Comparison of ENCODE assay signal across 8 mouse cellular contexts in the genomic region with DNA sequence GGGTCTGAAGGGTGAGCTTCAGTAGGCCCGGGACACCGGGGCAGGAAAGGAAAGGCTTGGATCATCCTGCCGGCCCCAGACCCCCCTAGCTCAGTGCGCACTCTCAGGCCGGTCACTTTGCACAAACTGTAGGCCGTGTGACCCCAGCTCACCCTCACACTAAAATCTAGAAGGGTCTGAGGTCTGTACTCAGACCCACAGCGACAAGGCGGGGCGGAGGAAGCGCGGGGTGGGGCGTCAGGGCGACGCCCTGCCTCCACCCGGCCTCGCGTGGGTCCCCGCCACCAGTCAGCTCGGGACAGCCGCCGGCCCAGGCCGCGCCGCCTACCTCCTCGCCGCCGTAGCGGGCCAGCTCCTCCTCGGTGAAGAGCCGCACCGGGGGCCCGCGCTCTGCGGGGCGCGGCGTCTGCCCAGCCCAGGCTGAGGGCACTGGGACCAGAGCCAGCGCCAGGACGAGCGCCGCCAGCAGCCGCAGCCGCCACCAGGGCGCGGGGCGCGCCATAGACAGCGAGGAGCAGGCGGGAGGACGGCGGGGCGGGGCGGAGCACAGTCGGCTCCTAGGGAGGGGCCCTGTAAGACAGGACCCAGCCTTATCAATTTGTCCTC. TPM values are rescaled to one million over a fixed set of nuclear protein-coding genes. Genes with fewer than 3 reads are reported as not detected.
DNase-seq lines count a peak whose midpoint lies in the region; ATAC-seq and TF ChIP-seq lines count a peak whose summit lies in the region.

Nenf (minus strand) TSS at position 604 of the 606 bp plus-strand sequence.

- H3K4me2 ChIP-seq in embryonic facial prominence, embryonic 14.5 days (ENCODE audit: low read depth, low read length) = peak within 1 kb of the TSS; percentile 63
- peak within 1 kb of the TSS; percentile 69 for H3K4me2 ChIP-seq in limb, embryonic 15.5 days
- peak within 1 kb of the TSS; percentile 76 for H3K4me2 ChIP-seq in midbrain, embryonic 16.5 days (ENCODE audit: low read length)

- no peaks in the 10 kb centered on the region for H3K36me3 ChIP-seq in embryonic facial prominence, embryonic 14.5 days (ENCODE audit: control insufficient read depth, insufficient read depth, low read length)
- no peaks in the 10 kb centered on the region for H3K36me3 ChIP-seq in heart, adult 2 months (ENCODE audit: control insufficient read depth, insufficient read depth, low read length)
- H3K36me3 ChIP-seq in kidney, adult 2 months (ENCODE audit: control insufficient read depth, insufficient read depth, low read length) = no peaks in the 10 kb centered on the region
- H3K36me3 ChIP-seq in limb, embryonic 15.5 days = no peaks in the 10 kb centered on the region
- no peaks in the 10 kb centered on the region for H3K36me3 ChIP-seq in midbrain, embryonic 16.5 days (ENCODE audit: control insufficient read depth, insufficient read depth, low read length)

- DNase-seq in B cell, adult 2 months = peak; percentile 82 to 86
- DNase-seq in embryonic facial prominence, embryonic 14.5 days (ENCODE audit: low spot score) = peak; percentile 80
- DNase-seq in heart, adult 2 months = peak; percentile 88 to 90
- DNase-seq in kidney, adult 2 months = peak; percentile 81
- peak; percentile 81 for DNase-seq in spleen, postnatal 36 days (ENCODE audit: low spot score in 2 of 2)

- no peaks in the 10 kb centered on the region for H3K27me3 ChIP-seq in embryonic facial prominence, embryonic 14.5 days (replicated peaks; ENCODE audit: control insufficient read depth, insufficient read depth, low read length)
- no peaks in the 10 kb centered on the region for H3K27me3 ChIP-seq in heart, adult 2 months (ENCODE audit: control insufficient read depth, insufficient read depth, low read length)
- H3K27me3 ChIP-seq in kidney, adult 2 months (replicated peaks; ENCODE audit: control insufficient read depth, insufficient read depth, low read length) = no peaks in the 10 kb centered on the region
- no peaks in the 10 kb centered on the region for H3K27me3 ChIP-seq in limb, embryonic 15.5 days
- no peaks in the 10 kb centered on the region for H3K27me3 ChIP-seq in midbrain, embryonic 16.5 days (ENCODE audit: control insufficient read depth, insufficient read depth, low read depth, low read length)

- WGBS in bone marrow, adult 2 months = 2% methylated on average over 54 of the region's 54 CpGs
- WGBS in embryonic facial prominence, embryonic 14.5 days = 0% methylated on average over 11 of the region's 54 CpGs
- under 1% methylated on average over 54 of the region's 54 CpGs for WGBS in heart, adult 2 months
- under 1% methylated on average over 50 of the region's 54 CpGs for WGBS in kidney, adult 2 months
- WGBS in limb, embryonic 15.5 days = under 1% methylated on average over 49 of the region's 54 CpGs
- under 1% methylated on average over 48 of the region's 54 CpGs for WGBS in midbrain, embryonic 16.5 days

- no peak for TF ChIP-seq EP300 in heart, adult 2 months (IDR thresholded peaks at IDR 0.05; ENCODE audit: insufficient read depth, low read depth, low read length)

- ATAC-seq in embryonic facial prominence, embryonic 14.5 days (ENCODE audit: low read depth) = peak; percentile 93
- peak; percentile 84 for ATAC-seq in limb, embryonic 15.5 days (ENCODE audit: insufficient number of reproducible peaks, low FRiP score, low TSS enrichment, low read depth)
- peak; percentile 88 for ATAC-seq in midbrain, embryonic 16.5 days

- H3K9me3 ChIP-seq in embryonic facial prominence, embryonic 14.5 days (ENCODE audit: control insufficient read depth, low read length) = no peaks in the 10 kb centered on the region
- no peaks in the 10 kb centered on the region for H3K9me3 ChIP-seq in limb, embryonic 15.5 days
- H3K9me3 ChIP-seq in midbrain, embryonic 16.5 days (replicated peaks; ENCODE audit: control insufficient read depth, low read length, poor library complexity, severe bottlenecking) = no peaks in the 10 kb centered on the region

- TF ChIP-seq POLR2A in bone marrow, adult 2 months (IDR thresholded peaks at IDR 0.05; ENCODE audit: borderline replicate concordance, control insufficient read depth, low read depth, low read length) = peak; percentile 81; the same call in 1 of the 2 replicates
- no peak; the same call in 1 of the 2 replicates for TF ChIP-seq POLR2A in heart, adult 2 months (IDR thresholded peaks at IDR 0.05; ENCODE audit: insufficient read depth, low read depth, low read length)
- no peak for TF ChIP-seq POLR2A in kidney, adult 2 months (IDR thresholded peaks at IDR 0.05; ENCODE audit: low read depth, low read length)

- peaks cover 4% of the 10 kb centered on the region for H3K4me1 ChIP-seq in bone marrow, adult 2 months (ENCODE audit: control insufficient read depth, insufficient read depth, low read length)
- 0 out of 2 replicates have a peak, but pooled peaks cover 4% of the 10 kb centered on the region for H3K4me1 ChIP-seq in embryonic facial prominence, embryonic 14.5 days (ENCODE audit: control insufficient read depth, insufficient read depth, low read length)
- H3K4me1 ChIP-seq in heart, adult 2 months (ENCODE audit: control insufficient read depth, insufficient read depth, low read length) = peaks cover 4% of the 10 kb centered on the region
- peaks cover 3% of the 10 kb centered on the region; the same call in 1 of the 2 replicates for H3K4me1 ChIP-seq in kidney, adult 2 months (ENCODE audit: control insufficient read depth, insufficient read depth, low read length)
- peaks cover 20% of the 10 kb centered on the region for H3K4me1 ChIP-seq in limb, embryonic 15.5 days
- H3K4me1 ChIP-seq in midbrain, embryonic 16.5 days (ENCODE audit: control insufficient read depth, insufficient read depth, low read length) = peaks cover 7% of the 10 kb centered on the region; the same call in 1 of the 2 replicates

- peak within 1 kb of the TSS; percentile 91 for H3K9ac ChIP-seq in embryonic facial prominence, embryonic 14.5 days (ENCODE audit: low read depth, low read length)
- peak within 1 kb of the TSS; percentile 95 for H3K9ac ChIP-seq in heart, adult 2 months (ENCODE audit: low read depth, low read length)
- peak within 1 kb of the TSS; percentile 85 for H3K9ac ChIP-seq in limb, embryonic 15.5 days
- peak within 1 kb of the TSS; percentile 96 for H3K9ac ChIP-seq in midbrain, embryonic 16.5 days (ENCODE audit: low read depth, low read length)

- no peaks in the 10 kb centered on the region; the same call in none of the 2 replicates for H3K79me2 ChIP-seq in heart, adult 2 months (replicated peaks; ENCODE audit: control insufficient read depth, insufficient read depth, low read length)

- peak within 1 kb of the TSS; percentile 60 for H3K4me3 ChIP-seq in bone marrow, adult 2 months (replicated peaks; ENCODE audit: control insufficient read depth, low read depth, low read length)
- peak within 1 kb of the TSS; percentile 69 for H3K4me3 ChIP-seq in embryonic facial prominence, embryonic 14.5 days (ENCODE audit: low read depth, low read length)
- H3K4me3 ChIP-seq in heart, adult 2 months = peak within 1 kb of the TSS; percentile 83
- peak within 1 kb of the TSS; percentile 69 for H3K4me3 ChIP-seq in kidney, adult 2 months (ENCODE audit: insufficient read depth, low read depth, low read length)
- H3K4me3 ChIP-seq in limb, embryonic 15.5 days = peak within 1 kb of the TSS; percentile 77
- peak within 1 kb of the TSS; percentile 73 for H3K4me3 ChIP-seq in midbrain, embryonic 16.5 days (ENCODE audit: low read depth, low read length)

- no peak for TF ChIP-seq CTCF in bone marrow, adult 2 months (IDR thresholded peaks at IDR 0.05; ENCODE audit: control insufficient read depth, insufficient read depth, low read length)
- peak; percentile 65 for TF ChIP-seq CTCF in heart, adult 2 months (IDR thresholded peaks at IDR 0.05)
- TF ChIP-seq CTCF in kidney, adult 2 months (conservative IDR thresholded peaks at IDR 0.05; ENCODE audit: insufficient read depth, insufficient read length, low read depth, low read length) = 0 out of 2 replicates have a peak, but pooled peaks have one; percentile 18

- intact Hi-C loops in heart, adult 2 months (cut with DNase I) = loop anchor here (5.0 to 10.0 kb wide), 3 partner anchors 75 to 587 kb away; partner anchors contain the start of genes Lpgat1 and Slc30a1

- H3K27ac ChIP-seq in bone marrow, adult 2 months (ENCODE audit: control insufficient read depth, insufficient read depth, low read depth, low read length, poor library complexity) = peak within 1 kb of the TSS; percentile 87
- H3K27ac ChIP-seq in embryonic facial prominence, embryonic 14.5 days (replicated peaks; ENCODE audit: low read depth, low read length) = peak within 1 kb of the TSS; percentile 67
- H3K27ac ChIP-seq in heart, adult 2 months = peak within 1 kb of the TSS; percentile 98
- peak within 1 kb of the TSS; percentile 42 for H3K27ac ChIP-seq in kidney, adult 2 months (ENCODE audit: insufficient read depth, low read depth, low read length)
- peak within 1 kb of the TSS; percentile 85 for H3K27ac ChIP-seq in limb, embryonic 15.5 days
- H3K27ac ChIP-seq in midbrain, embryonic 16.5 days (ENCODE audit: low read length) = peak within 1 kb of the TSS; percentile 73

RNA-seq across cellular contexts. Expression of gene Nenf, which starts in this region (rescaled TPM):
- polyA plus RNA-seq in bone marrow, adult 2 months (2011; ENCODE audit: insufficient read depth, insufficient read length, low replicate concordance, missing spikeins) = 59.5 and 79.3 TPM in 2 replicates
- 138 and 141 TPM in 2 replicates for polyA plus RNA-seq in embryonic facial prominence, embryonic 14.5 days (2014; fragmentation: Nextera tagmentation; extraction: Ambion mirVana)
- total RNA-seq in heart, adult 2 months (2021) = 100 to 1,000 TPM in 1 of 2 experiments, 10 to 100 TPM in 1; 95.9 to 107 TPM
- 139 and 182 TPM in 2 replicates for polyA plus RNA-seq in heart, adult 2 months (2012; rRNA removed)
- 146 and 165 TPM in 2 replicates for polyA plus RNA-seq in kidney, adult 2 months (2012; rRNA removed)
- 111 and 112 TPM in 2 replicates for polyA plus RNA-seq in limb, embryonic 15.5 days (2015; fragmentation: Nextera tagmentation; extraction: Ambion mirVana)
- polyA plus RNA-seq in midbrain, embryonic 16.5 days (2015; fragmentation: Nextera tagmentation; extraction: Ambion mirVana) = 121 and 139 TPM in 2 replicates

Comparison
In these comparisons a context has a peak if more than half of its experiments do, and no peak if none do; other contexts are left out.
1. Peak in every context shown above with its lines: DNase-seq, ATAC-seq, H3K4me3 ChIP-seq and H3K27ac ChIP-seq.
2. H3K27ac ChIP-seq: peak in every context shown above with its lines; median percentile 98 in heart, adult 2 months; 87 in bone marrow, adult 2 months; 85 in limb, embryonic 15.5 days; 73 in midbrain, embryonic 16.5 days; 67 in embryonic facial prominence, embryonic 14.5 days; 42 in kidney, adult 2 months.